Mouse (Mus musculus): ENCODE measurements around the gene Pdzd4. TPM values are rescaled to one million over a fixed set of nuclear protein-coding genes. Genes with fewer than 3 reads are reported as not detected.

Gene Pdzd4
- total RNA-seq, 2 experiments from 2014 or later, result 174 to 186 TPM

GRCm38 (mm10) chrX:73786364-73787224 is 38.2 kb downstream of the Pdzd4 start, which contains the start of the genes Idh3g and Ssr4:
Idh3g (minus strand) TSS chrX:73786897.
Ssr4 (plus strand) TSS chrX:73787028.
- DNase-seq, result peak; percentile 92
- intact Hi-C loops (cut with DNase I), result no loop called here

GRCm38 (mm10) chrX:73785666-73786065 is 39.1 kb downstream of the Pdzd4 start:
- DNase-seq, result no peak
- intact Hi-C loops (cut with DNase I), result no loop called here

GRCm38 (mm10) chrX:73782227-73782626 is 42.5 kb downstream of the Pdzd4 start:
- no peak for DNase-seq
- intact Hi-C loops (cut with DNase I), result no loop called here

GRCm38 (mm10) chrX:73774802-73775483 is 49.8 kb downstream of the Pdzd4 start:
- intact Hi-C loops (cut with DNase I), result no loop called here

GRCm38 (mm10) chrX:73774168-73774760 is 50.5 kb downstream of the Pdzd4 start, which contains the start of gene Srpk3:
Srpk3 (plus strand) TSS chrX:73774405.
- intact Hi-C loops (cut with DNase I), result no loop called here
- DNase-seq, result no peak

More at GRCm38 (mm10) chrX:73774802-73775483, 49.8 kb downstream of the Pdzd4 start:
- peak; percentile 10 for DNase-seq

- intact Hi-C loops (cut with DNase I), result no loop called here
- peak; percentile 14 for DNase-seq
These were observed 57.5 kb downstream of the Pdzd4 start for GRCm38 (mm10) chrX:73767267-73767666.

GRCm38 (mm10) chrX:73765311-73765710 is 59.5 kb downstream of the Pdzd4 start:
- intact Hi-C loops (cut with DNase I), result no loop called here
- DNase-seq, result peak; percentile 60

GRCm38 (mm10) chrX:73758611-73759290 is 66.0 kb downstream of the Pdzd4 start:
- peak; percentile 66 for DNase-seq
- intact Hi-C loops (cut with DNase I), result no loop called here

- intact Hi-C loops (cut with DNase I), result no loop called here
- DNase-seq, result peak; percentile 11
These were observed 68.2 kb downstream of the Pdzd4 start, which contains the start of gene Plxnb3 for GRCm38 (mm10) chrX:73756334-73757140. Plxnb3 (plus strand) TSS chrX:73757090.

GRCm38 (mm10) chrX:73748977-73749376 is 75.8 kb downstream of the Pdzd4 start:
- intact Hi-C loops (cut with DNase I), result no loop called here
- DNase-seq, result no peak

- intact Hi-C loops (cut with DNase I), result no loop called here
These were observed 79.8 kb downstream of the Pdzd4 start for GRCm38 (mm10) chrX:73744774-73745481.

More at GRCm38 (mm10) chrX:73744774-73745481, 79.8 kb downstream of the Pdzd4 start:
- DNase-seq, result no peak

Other genes starting within 250 kb of the Pdzd4 start
- gene Dusp9, start 185.6 kb downstream of the Pdzd4 start, total RNA-seq (2021), result under 1 TPM; 0.12 to 0.14 TPM
- 100 to 1,000 TPM; 105 to 140 TPM for gene Pnck, start 164.9 kb downstream of the Pdzd4 start, total RNA-seq (2021)
- 10 to 100 TPM; 52.2 to 64.8 TPM for gene Slc6a8, start 151.8 kb downstream of the Pdzd4 start, total RNA-seq (2021)
- 10 to 100 TPM; 62.0 to 62.1 TPM for gene Bcap31, start 108.8 kb downstream of the Pdzd4 start, total RNA-seq (2021)
- gene Abcd1, start 108.4 kb downstream of the Pdzd4 start, total RNA-seq (2021), result 10 to 100 TPM; 16.8 to 16.9 TPM
- 1 to 10 TPM; 1.4 to 1.7 TPM for gene Plxnb3, start 67.9 kb downstream of the Pdzd4 start, total RNA-seq (2021)
- 1 to 10 TPM; 1.0 to 1.1 TPM for gene Srpk3, start 50.6 kb downstream of the Pdzd4 start, total RNA-seq (2021)
- 100 to 1,000 TPM; 118 to 127 TPM for gene Idh3g, start 38.1 kb downstream of the Pdzd4 start, total RNA-seq (2021)
- gene Ssr4, start 37.9 kb downstream of the Pdzd4 start, total RNA-seq (2021), result 100 to 1,000 TPM; 100 to 104 TPM
- not detected for gene Avpr2, start 67.1 kb upstream of the Pdzd4 start, total RNA-seq (2021)
- 100 to 1,000 TPM; 518 to 579 TPM for gene L1cam, start 71.1 kb upstream of the Pdzd4 start, total RNA-seq (2021)
- gene Arhgap4, start 96.9 kb upstream of the Pdzd4 start, total RNA-seq (2021), result 1 to 10 TPM; 2.5 to 3.4 TPM
- gene Naa10, start 97.0 kb upstream of the Pdzd4 start, total RNA-seq (2021), result 10 to 100 TPM; 66.9 to 73.6 TPM
- 1 to 10 TPM; 3.3 to 5.4 TPM for gene Renbp, start 105.9 kb upstream of the Pdzd4 start, total RNA-seq (2021)
- 10 to 100 TPM; 89.1 to 93.4 TPM for gene Hcfc1, start 141.4 kb upstream of the Pdzd4 start, total RNA-seq (2021)
- 10 to 100 TPM; 45.2 to 50.7 TPM for gene Irak1, start 198.9 kb upstream of the Pdzd4 start, total RNA-seq (2021)

All from left cerebral cortex, postnatal 4 days (tissue).